Mouse (Mus musculus): ENCODE measurements at regions not wholly inside any gene's neighbourhood (a gene's known extent, or its start where the extent isn't known, plus 50 kb on each side); places are given as distances from the start of the nearest gene placed in this dataset.

- Histone ChIP-seq H3K27ac (ENCODE audit: low read depth, low read length) (no peak overlapping the region), H3K9me3 (ENCODE audit: control insufficient read depth, low read length) (no peaks in the 10 kb centered on the region), H3K27me3 (ENCODE audit: control insufficient read depth, insufficient read depth, low read length) (no peaks in the 10 kb centered on the region), H3K4me1 (ENCODE audit: control insufficient read depth, insufficient read depth, low read length) (no peaks in the 10 kb centered on the region), H3K9ac (ENCODE audit: low read length) (no peak overlapping the region), H3K4me3 (ENCODE audit: low read depth, low read length) (no peak overlapping the region), H3K36me3 (ENCODE audit: control insufficient read depth, insufficient read depth, low read length) (no peaks in the 10 kb centered on the region), H3K4me2 (ENCODE audit: low read depth) (no peak overlapping the region)
- no peak for DNase-seq (ENCODE audit: low spot score)
- 36% methylated on average over 3 of the region's 3 CpGs for WGBS
- no peak for ATAC-seq (ENCODE audit: insufficient read depth, low FRiP score, low TSS enrichment)
Observed at GRCm38 (mm10) chr16:42666601-42667000, 209.1 kb upstream of the Zbtb20 start.

DNA sequence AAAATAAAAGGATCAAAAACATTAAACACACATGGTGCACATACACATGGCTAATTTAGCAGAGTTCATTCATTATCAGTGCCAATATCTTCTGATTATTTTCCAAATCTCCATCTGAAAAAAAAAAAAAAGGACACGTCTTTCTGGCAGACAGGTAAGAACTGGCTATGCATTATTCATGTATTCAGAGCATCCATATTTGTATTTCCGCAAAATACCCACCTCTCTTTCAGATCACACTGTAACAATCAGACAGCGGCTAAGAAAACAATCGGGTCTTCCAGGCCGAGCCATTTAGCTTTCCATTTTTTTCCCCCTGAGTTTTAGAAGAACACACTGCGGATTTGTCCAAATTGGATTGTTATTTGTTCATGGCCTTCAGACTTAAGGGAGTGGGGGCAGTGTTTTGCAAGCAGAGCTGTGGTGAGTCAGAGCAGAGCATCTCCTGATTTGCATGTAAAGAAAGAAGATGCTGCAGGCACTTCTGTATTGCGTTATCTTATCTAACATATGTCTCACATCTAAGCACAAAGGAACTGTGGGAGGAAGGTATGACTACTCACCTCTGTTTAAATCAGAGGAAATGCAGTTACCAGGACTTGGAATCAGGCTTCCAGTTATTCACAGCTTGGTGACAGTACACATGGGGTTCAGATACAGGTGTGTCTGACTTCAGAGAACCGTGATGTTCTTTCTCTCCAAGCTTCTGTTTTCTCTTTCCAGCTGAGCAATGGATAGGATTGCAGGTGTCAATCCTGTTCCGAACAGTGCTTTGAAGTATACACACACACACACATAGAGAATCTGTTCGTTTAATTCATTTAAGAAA is 223.6 kb upstream of the Zbtb20 start:
- 86% methylated on average over 10 of the region's 10 CpGs for WGBS
- no peak overlapping the region for H3K27ac ChIP-seq (ENCODE audit: low read depth, low read length)
- no peak for ATAC-seq (ENCODE audit: insufficient read depth, low FRiP score, low TSS enrichment)

GRCm38 (mm10) chr16:42649767-42650166 is 225.9 kb upstream of the Zbtb20 start:
- Histone ChIP-seq H3K4me1 (ENCODE audit: control insufficient read depth, insufficient read depth, low read length) (no peaks in the 10 kb centered on the region), H3K27ac (ENCODE audit: low read depth, low read length) (no peak overlapping the region), H3K36me3 (ENCODE audit: control insufficient read depth, insufficient read depth, low read length) (no peaks in the 10 kb centered on the region), H3K9me3 (ENCODE audit: control insufficient read depth, low read length) (no peaks in the 10 kb centered on the region), H3K9ac (ENCODE audit: low read length) (no peak overlapping the region), H3K27me3 (ENCODE audit: control insufficient read depth, insufficient read depth, low read length) (no peaks in the 10 kb centered on the region), H3K4me2 (ENCODE audit: low read depth) (no peak overlapping the region), H3K4me3 (ENCODE audit: low read depth, low read length) (no peak overlapping the region)
- DNase-seq (ENCODE audit: low spot score) (peak; percentile 16), ATAC-seq (ENCODE audit: insufficient read depth, low FRiP score, low TSS enrichment) (no peak)
- 76% methylated on average over 5 of the region's 5 CpGs for WGBS

More for the DNA sequence above, 223.6 kb upstream of the Zbtb20 start:
- Histone ChIP-seq H3K9me3 (ENCODE audit: control insufficient read depth, low read length) (no peaks in the 10 kb centered on the region), H3K4me1 (ENCODE audit: control insufficient read depth, insufficient read depth, low read length) (no peaks in the 10 kb centered on the region), H3K36me3 (ENCODE audit: control insufficient read depth, insufficient read depth, low read length) (no peaks in the 10 kb centered on the region), H3K27me3 (ENCODE audit: control insufficient read depth, insufficient read depth, low read length) (no peaks in the 10 kb centered on the region), H3K9ac (ENCODE audit: low read length) (no peak overlapping the region), H3K4me3 (ENCODE audit: low read depth, low read length) (no peak overlapping the region), H3K4me2 (ENCODE audit: low read depth) (no peak overlapping the region)
- DNase-seq (ENCODE audit: low spot score), result no peak

GRCm38 (mm10) chr16:42648531-42649142 is 227.0 kb upstream of the Zbtb20 start:
- ATAC-seq (ENCODE audit: insufficient read depth, low FRiP score, low TSS enrichment), result no peak
- WGBS, result 93% methylated on average over 5 of the region's 5 CpGs
- no peak for DNase-seq (ENCODE audit: low spot score)
- Histone ChIP-seq H3K4me2 (ENCODE audit: low read depth) (no peak overlapping the region), H3K4me3 (ENCODE audit: low read depth, low read length) (no peak overlapping the region), H3K27ac (ENCODE audit: low read depth, low read length) (no peak overlapping the region), H3K27me3 (ENCODE audit: control insufficient read depth, insufficient read depth, low read length) (no peaks in the 10 kb centered on the region), H3K9me3 (ENCODE audit: control insufficient read depth, low read length) (no peaks in the 10 kb centered on the region), H3K36me3 (ENCODE audit: control insufficient read depth, insufficient read depth, low read length) (no peaks in the 10 kb centered on the region), H3K9ac (ENCODE audit: low read length) (no peak overlapping the region), H3K4me1 (ENCODE audit: control insufficient read depth, insufficient read depth, low read length) (no peaks in the 10 kb centered on the region)

DNA sequence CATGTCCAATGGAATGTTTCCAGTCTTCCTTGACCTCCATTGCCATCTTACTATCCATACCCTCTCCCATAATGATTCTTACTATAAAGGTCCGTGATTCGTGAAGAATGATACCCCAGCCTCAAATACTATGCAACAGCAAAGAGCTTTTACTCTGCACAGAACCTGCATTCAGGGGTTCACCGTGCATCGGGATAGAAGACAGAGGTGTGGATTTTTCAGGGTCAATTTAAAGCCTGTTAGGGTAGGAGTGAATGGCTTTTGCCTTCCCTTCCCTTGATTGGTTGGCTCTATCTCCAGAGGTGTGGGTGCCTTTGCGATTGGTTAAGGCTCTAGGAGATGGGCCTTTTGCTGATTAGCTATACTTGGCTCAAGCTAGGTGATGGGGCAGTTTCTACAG is 227.9 kb upstream of the Zbtb20 start:
- 94% methylated on average over 5 of the region's 5 CpGs for WGBS
- no peak for ATAC-seq (ENCODE audit: insufficient read depth, low FRiP score, low TSS enrichment)
- Histone ChIP-seq H3K9me3 (ENCODE audit: control insufficient read depth, low read length) (no peaks in the 10 kb centered on the region), H3K9ac (ENCODE audit: low read length) (no peak overlapping the region), H3K4me2 (ENCODE audit: low read depth) (no peak overlapping the region), H3K4me1 (ENCODE audit: control insufficient read depth, insufficient read depth, low read length) (no peaks in the 10 kb centered on the region), H3K4me3 (ENCODE audit: low read depth, low read length) (no peak overlapping the region), H3K36me3 (ENCODE audit: control insufficient read depth, insufficient read depth, low read length) (no peaks in the 10 kb centered on the region), H3K27me3 (ENCODE audit: control insufficient read depth, insufficient read depth, low read length) (no peaks in the 10 kb centered on the region), H3K27ac (ENCODE audit: low read depth, low read length) (no peak overlapping the region)
- DNase-seq (ENCODE audit: low spot score), result no peak

GRCm38 (mm10) chr16:42635766-42636165 is 239.9 kb upstream of the Zbtb20 start:
- ATAC-seq (ENCODE audit: insufficient read depth, low FRiP score, low TSS enrichment) (no peak), DNase-seq (ENCODE audit: low spot score) (no peak)
- H3K36me3 ChIP-seq (ENCODE audit: control insufficient read depth, insufficient read depth, low read length), result no peaks in the 10 kb centered on the region
- H3K27ac ChIP-seq (ENCODE audit: low read depth, low read length), result no peak overlapping the region
- H3K4me1 ChIP-seq (ENCODE audit: control insufficient read depth, insufficient read depth, low read length), result no peaks in the 10 kb centered on the region
- no peak overlapping the region for H3K9ac ChIP-seq (ENCODE audit: low read length)
- no peak overlapping the region for H3K4me2 ChIP-seq (ENCODE audit: low read depth)
- H3K9me3 ChIP-seq (ENCODE audit: control insufficient read depth, low read length), result no peaks in the 10 kb centered on the region
- no peak overlapping the region for H3K4me3 ChIP-seq (ENCODE audit: low read depth, low read length)
- no peaks in the 10 kb centered on the region for H3K27me3 ChIP-seq (ENCODE audit: control insufficient read depth, insufficient read depth, low read length)
- 89% methylated on average over 3 of the region's 3 CpGs for WGBS

- Histone ChIP-seq H3K9me3 (ENCODE audit: control insufficient read depth, low read length) (no peaks in the 10 kb centered on the region), H3K4me3 (ENCODE audit: low read depth, low read length) (no peak overlapping the region), H3K27ac (ENCODE audit: low read depth, low read length) (no peak overlapping the region), H3K4me1 (ENCODE audit: control insufficient read depth, insufficient read depth, low read length) (no peaks in the 10 kb centered on the region), H3K9ac (ENCODE audit: low read length) (no peak overlapping the region), H3K4me2 (ENCODE audit: low read depth) (no peak overlapping the region), H3K27me3 (ENCODE audit: control insufficient read depth, insufficient read depth, low read length) (no peaks in the 10 kb centered on the region), H3K36me3 (ENCODE audit: control insufficient read depth, insufficient read depth, low read length) (no peaks in the 10 kb centered on the region)
- 94% methylated on average over 3 of the region's 3 CpGs for WGBS
- DNase-seq (ENCODE audit: low spot score), result no peak
- ATAC-seq (ENCODE audit: insufficient read depth, low FRiP score, low TSS enrichment), result no peak
Observed at GRCm38 (mm10) chr16:42627675-42628074, 248.0 kb upstream of the Zbtb20 start.

GRCm38 (mm10) chr16:42615920-42616319 is 259.8 kb upstream of the Zbtb20 start:
- H3K9ac ChIP-seq (ENCODE audit: low read length), result no peak overlapping the region
- no peaks in the 10 kb centered on the region for H3K27me3 ChIP-seq (ENCODE audit: control insufficient read depth, insufficient read depth, low read length)
- H3K4me1 ChIP-seq (ENCODE audit: control insufficient read depth, insufficient read depth, low read length), result no peaks in the 10 kb centered on the region
- ATAC-seq (ENCODE audit: insufficient read depth, low FRiP score, low TSS enrichment) (no peak), DNase-seq (ENCODE audit: low spot score) (no peak)
- no peak overlapping the region for H3K4me3 ChIP-seq (ENCODE audit: low read depth, low read length)
- no peaks in the 10 kb centered on the region for H3K36me3 ChIP-seq (ENCODE audit: control insufficient read depth, insufficient read depth, low read length)
- H3K27ac ChIP-seq (ENCODE audit: low read depth, low read length), result no peak overlapping the region
- 73% methylated on average over 3 of the region's 3 CpGs for WGBS
- no peak overlapping the region for H3K4me2 ChIP-seq (ENCODE audit: low read depth)
- H3K9me3 ChIP-seq (ENCODE audit: control insufficient read depth, low read length), result no peaks in the 10 kb centered on the region

- DNase-seq (ENCODE audit: low spot score) (no peak), ATAC-seq (ENCODE audit: insufficient read depth, low FRiP score, low TSS enrichment) (no peak)
- Histone ChIP-seq H3K4me1 (ENCODE audit: control insufficient read depth, insufficient read depth, low read length) (no peaks in the 10 kb centered on the region), H3K36me3 (ENCODE audit: control insufficient read depth, insufficient read depth, low read length) (no peaks in the 10 kb centered on the region), H3K9ac (ENCODE audit: low read length) (no peak overlapping the region), H3K27me3 (ENCODE audit: control insufficient read depth, insufficient read depth, low read length) (no peaks in the 10 kb centered on the region), H3K9me3 (ENCODE audit: control insufficient read depth, low read length) (no peaks in the 10 kb centered on the region), H3K4me2 (ENCODE audit: low read depth) (no peak overlapping the region), H3K27ac (ENCODE audit: low read depth, low read length) (no peak overlapping the region), H3K4me3 (ENCODE audit: low read depth, low read length) (no peak overlapping the region)
- 89% methylated on average over 2 of the region's 2 CpGs for WGBS
Observed at GRCm38 (mm10) chr16:42612011-42612410, 263.7 kb upstream of the Zbtb20 start.
